Mouse (Mus musculus) 416B (cell line): ENCODE results near the gene Cpt2.

Experiments used
- DNase-seq: peaks from one replicate; pipeline ENCODE4 v3.0.0; 2011; ENCODE audit warnings: low read depth

The Cpt2 gene

DNA sequence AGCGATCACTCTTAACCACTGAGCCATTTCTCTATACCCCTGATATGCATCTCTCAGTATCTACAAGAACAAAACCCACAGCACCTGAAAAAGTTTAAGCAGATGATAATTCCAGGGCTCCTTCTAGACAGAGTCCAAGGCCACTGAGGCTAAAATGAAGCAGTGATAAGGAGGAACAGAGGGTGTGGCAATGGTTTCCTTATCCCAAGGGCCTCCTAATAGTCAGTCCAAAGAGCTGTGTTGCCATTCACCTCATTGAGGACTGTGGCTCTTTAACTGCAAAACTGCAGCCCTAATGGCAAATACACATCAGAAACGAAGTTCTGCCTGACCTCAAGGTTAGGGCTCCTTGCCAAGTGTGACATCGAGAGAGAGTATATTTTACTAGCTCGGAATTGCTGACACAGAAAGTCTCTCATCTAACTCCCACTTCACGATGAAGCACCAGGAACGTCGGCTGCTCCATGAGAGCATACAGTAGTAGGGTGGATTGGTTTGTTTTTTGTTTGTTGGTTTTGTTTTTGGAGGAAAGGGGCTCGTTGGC lies 2.2 kb downstream of the Cpt2 start:
- DNase-seq = peak; percentile 62

DNA sequence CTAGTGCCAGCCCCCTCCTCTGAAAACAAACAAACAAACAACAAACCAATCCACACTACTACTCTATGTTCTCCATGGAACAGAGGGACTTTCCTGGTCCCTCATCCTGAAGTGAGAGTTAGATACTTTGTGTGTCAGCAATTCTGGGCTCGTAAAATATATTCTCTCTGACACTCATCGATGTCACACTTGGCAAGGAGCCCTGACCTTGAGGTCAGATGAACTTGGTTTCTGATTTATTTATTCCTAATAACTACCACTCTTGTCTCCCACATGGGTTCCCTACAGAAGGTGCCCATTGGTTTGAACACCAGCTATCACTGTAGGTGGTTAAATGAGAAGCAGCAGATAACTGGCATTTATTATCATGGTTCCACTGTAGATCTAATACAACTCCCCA lies 3.1 kb downstream of the Cpt2 start:
- DNase-seq = no peak

DNA sequence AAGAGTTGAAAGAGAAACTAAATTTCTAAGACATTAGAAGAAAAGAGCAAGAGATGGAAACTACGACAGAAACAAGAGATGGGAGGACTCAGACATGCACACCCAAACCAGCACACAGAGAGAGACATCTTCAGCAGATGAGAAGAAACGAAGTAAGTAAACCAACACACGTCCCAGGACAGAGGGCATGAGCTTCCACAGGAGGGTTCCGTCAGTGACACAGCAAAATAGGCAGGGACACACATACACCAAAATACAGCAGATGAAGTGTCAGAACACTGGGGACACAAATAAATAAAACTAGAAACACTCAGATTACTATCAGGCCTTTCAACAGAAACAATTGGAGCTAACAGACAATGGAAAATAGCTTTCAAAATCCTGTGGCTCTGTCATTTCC lies 13.4 kb downstream of the Cpt2 start:
- DNase-seq = no peak

DNA sequence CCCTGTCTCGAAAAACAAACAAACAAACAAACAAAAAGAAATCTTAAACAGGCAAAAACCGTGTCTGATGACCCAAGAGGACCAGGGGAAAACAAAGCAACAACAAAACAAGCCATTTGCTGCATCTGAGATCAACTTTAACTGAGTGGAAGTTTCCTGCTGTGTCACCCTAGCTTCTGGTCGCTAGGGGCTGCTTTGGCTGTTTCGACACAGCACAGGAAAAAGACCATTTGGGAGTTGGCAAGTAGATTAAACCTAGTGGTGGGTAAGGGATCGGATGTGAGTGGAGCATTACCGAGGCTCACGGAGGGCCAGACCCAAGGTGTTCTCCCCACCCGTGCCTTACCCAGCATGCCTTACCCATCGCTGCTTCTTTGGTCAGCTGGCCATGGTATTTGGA lies 16.8 kb downstream of the Cpt2 start:
- DNase-seq = peak; percentile 55

DNA sequence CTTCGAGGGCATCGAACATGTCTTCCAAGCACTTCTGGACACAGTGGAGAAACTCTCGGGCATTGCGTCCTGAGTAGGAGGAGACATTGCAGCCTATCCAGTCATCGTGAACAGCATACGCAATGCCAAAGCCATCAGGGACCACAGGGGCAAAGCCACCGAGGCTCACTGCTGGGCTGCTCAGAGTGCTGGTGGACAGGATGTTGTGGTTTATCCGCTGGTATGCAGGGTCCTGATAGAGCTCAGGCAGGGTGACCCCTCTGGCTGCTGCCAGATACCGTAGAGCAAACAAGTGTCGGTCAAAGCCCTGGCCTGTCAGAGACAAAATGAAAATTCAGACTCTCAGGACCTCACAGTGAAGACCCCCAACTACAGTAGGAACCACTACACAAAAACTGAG lies 19.2 kb downstream of the Cpt2 start:
- peak; percentile 94 for DNase-seq

DNA sequence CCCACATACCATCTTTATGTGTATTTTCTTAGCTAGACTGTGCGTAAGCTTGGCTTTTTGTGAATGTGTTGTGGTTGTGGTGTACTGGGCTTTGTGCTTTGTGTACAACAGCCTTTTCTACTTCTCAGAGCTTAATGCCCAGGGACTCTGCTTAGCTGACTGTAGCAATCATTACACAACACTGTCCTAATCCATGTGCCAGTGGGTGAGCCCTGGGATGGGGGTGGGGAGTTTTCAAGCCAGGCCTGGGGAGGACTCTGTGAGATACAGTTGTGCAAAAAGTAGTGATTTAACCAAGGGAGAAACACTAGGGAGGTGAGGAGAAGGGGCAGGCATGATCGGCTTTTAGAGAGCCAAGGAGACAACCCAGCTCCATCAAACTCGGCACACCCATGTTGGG lies 23.2 kb downstream of the Cpt2 start:
- no peak for DNase-seq

DNA sequence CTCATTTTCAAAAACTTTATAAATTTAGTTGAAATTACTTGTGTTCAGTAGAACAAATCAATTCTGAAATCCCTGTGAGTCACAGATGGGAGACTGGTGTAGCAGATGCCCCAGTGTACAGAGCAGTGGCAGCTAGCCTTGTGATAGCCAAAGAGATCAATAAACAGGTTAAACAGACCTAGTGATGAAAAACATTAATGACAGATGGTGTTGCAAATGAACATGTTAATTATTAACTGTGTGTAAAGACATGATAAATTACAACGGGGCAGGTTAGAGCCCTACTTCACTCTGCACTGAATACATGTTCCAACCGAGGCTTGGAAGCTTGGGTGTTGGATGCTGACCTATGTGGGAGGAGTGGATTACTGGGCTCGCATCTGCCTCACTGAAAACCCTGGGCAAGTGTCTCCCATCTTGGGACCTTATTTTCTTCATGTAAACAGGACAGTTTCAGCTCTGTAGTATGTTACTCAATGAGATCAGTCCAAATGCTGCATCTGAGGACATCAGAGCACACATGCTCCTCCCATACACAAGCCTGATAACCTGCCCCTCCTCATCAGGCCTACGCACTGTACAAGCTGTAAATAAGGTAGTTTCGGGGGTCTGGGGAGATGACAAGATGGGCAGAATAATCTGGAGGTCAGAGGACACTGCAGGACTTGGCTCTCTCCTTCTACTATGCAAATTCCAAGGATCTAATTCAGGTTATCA lies 24.0 kb downstream of the Cpt2 start:
- no peak for DNase-seq

DNA sequence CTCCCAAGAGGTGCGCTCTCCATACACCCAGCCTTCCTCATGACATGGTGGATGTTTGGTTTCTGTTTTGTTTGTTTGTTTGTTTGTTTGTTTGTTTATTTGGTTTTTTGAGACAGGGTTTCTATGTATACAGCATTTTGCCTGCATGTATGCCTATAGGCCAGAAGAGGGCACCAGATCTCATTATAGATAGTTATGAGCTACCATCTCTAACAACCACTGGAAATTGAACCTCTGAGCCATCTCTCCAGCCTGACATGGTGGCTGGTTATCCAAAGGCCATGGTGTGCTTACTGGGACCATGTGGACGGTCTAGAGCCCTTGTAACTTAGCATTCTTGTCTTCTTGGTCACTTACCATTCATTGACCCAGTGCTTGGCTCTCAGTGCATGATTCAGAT lies 30.7 kb downstream of the Cpt2 start:
- DNase-seq = peak; percentile 65

DNA sequence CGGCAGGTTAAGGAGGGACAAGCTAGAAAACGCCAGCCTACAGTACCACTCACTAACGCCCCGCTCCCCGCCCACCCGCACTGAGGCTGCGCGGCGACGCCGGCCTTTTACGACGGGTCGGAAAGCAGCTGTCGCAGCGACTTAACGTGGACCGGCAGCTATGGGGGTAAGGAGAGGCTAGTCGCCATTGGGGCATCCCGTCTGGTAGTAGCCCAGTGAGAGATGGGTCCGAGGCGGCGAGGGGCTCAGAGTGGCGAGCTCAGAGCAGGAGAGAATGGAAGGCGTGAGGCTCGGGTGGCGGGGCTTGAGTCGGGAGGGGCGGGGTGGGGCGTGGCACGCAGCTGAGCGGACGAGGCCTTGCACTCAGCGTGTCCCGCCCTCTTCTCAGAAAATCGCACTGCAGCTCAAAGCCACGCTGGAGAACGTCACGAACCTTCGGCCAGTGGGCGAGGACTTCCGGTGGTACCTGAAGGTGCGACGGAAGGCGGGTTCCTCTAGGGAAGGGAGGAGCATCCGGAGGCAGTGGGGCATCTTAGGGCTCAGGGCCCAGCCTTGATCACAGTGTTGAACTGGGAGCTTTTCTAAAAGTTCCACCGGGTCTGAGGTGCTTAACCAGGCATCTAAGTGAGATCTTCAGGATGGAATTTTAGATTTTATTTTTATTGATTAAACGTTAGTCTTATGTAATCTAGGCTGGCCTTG lies 33.5 kb downstream of the Cpt2 start, which contains the start of gene 0610037L13Rik:
Gene 0610037L13Rik (plus strand): TSS at position 83 of the 702 bp plus-strand sequence.
- DNase-seq = peak; percentile 99

DNA sequence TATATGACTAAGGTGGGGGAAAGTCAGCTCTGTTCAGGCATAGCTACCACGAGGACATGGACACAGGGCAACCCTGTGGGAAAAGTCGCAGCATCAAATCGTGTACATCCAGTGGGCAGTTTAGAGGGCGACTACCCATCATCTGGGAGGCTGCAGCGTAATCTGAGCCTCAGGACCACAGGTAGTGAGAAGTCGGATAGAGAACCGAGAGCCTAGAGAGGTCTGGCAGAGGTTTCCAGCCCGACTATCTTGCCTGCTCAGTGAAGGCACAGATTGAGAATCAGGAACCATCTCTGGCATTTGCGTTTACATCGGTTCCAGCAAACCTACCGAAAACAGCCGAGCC lies 34.1 kb downstream of the Cpt2 start:
- DNase-seq = no peak

DNA sequence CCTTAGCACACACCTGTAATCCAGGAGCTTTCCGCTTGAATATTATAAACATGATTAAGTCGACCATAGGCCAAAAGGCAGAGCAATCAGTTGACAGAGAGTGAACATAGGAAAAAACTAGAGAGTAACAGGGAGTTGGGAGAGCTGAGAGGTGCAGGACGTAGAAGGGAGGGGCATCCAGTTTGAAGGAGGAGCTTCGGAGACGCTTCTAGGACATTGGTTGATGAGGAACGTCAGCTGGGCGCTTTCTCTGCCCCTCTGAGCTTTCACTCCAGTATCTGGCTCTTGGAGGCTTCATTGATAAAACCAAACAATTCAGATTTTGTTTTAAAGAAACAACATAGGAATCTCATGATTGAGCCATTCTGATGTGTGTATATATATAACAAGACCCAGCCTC lies 37.0 kb downstream of the Cpt2 start:
- no peak for DNase-seq

DNA sequence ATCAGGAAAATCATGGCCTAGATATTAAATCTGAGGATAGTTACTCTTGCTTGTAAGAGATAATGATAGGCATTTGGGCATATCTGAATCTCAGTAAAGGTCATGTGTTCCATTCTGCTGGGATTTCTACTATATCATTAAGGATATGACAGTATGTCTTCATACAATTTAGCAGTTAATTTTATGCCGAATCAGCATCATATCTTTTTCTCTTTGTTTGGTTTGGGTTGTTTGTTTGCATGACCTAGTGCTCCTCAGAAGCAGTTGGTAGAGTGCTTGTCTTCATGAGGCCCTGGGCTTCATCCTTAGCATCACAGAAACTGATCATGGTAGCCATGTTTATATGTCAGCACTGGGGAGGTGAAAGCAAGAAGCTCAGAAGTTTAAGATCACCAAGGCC lies 41.8 kb downstream of the Cpt2 start:
- no peak for DNase-seq

DNA sequence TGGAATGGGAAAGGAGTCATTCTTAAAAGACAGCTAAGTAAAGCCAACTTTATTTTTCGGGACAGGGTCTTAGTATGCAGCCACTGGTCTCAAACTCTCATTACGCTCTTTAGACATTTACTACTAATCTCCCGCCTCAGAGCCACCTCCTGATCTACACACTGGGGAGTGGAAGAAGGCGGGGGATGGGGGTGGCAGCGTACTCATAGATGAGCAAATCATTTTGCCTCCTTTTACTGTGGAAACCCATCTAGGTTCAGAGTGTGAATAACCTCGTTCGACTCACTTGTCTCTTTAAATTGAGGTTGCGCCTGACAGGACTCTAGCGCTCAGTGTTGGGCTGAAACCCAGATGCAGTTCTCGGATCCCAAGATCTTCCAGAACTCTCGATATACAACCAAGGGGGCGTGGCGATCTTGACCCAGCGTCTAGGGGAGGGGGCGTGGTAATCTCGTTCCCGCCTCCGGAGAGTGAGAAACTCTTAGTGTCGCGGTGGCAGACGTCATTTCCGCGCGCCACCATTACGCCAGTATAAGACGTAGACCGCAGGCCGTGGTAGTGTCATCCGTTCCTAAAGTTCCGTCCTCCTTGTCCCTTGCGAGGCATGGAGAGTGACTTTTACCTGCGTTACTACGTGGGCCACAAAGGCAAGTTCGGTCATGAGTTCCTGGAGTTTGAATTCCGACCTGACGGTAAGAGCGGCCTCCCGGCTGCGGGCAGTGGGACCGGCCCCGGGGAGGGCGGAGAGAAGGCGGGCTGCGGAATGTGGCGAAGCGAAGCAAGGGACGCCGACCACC lies 44.0 kb downstream of the Cpt2 start, which contains the start of gene Magoh:
Gene Magoh (plus strand): TSS at position 502 of the 797 bp plus-strand sequence.
- peak; percentile 97 for DNase-seq

DNA sequence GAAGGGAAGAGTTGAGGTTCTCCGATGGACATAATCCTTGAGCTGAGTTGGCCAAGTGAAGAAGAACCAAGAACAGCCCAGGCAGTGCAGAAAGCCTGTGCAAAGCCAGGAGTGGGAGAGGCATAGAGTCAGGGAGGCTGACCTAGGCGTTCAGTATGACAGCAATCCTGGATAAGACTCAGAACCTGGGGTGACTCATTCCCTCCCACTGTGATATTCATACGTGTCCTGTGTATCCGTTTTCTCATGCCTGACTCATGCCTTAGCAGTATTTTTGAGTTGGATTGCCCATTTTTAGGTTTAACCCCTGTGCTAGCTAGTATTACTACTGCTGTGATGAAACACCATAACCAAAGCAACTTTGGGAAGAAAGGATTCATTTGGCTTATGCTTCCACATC lies 58.5 kb downstream of the Cpt2 start:
- DNase-seq = peak; percentile 47

DNA sequence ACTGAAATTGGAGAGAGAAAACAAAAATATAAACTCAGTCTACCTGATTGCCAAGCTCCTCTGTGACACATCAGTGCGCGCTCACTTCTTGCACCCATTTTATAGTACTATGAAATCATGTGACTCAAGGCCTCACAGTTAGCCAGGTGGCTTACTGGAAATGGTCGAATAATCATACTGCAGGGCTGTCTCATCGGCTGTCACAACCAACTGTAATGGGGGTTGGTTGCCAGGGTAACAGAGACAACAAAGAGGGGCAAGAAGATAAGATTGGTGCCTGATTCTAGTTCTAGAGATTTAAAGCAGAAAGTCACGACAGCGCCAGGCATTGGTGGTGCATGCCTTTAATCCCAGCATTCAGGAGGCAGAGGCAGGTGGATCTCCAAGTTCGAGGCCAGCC lies 64.4 kb downstream of the Cpt2 start:
- DNase-seq = no peak

DNA sequence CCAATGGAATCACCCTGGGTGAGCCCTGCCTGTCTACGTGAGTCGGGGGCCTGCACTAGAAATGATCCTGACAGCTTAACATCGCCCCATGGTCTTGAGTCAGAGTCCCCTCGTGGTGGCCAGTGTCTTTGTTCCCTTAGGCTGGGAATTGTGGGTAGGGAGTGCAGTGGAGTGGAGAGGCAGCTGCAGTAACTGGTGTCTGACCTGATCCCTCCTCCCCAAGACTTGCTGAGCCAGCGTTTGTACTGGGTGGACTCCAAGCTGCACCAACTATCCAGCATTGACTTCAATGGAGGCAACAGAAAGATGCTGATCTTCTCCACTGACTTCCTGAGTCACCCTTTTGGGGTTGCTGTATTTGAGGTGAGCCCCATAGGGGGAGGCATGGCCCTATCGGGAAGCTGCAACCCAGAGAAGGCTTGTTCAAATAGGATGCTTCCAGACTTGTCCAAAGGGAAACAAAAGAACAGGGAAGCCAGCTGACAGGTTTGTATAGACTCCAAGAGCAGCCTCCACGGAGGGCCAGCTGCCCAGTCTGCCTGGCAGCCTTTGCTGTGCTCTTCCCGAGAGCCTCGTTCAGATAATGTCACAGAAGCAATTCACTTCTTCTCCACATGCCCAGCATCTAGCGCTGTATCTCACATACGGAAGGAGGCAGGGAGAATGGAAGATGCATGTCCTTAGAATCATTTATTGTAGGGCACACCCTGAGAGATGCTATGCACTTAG lies 66.3 kb downstream of the Cpt2 start:
- DNase-seq = no peak
